Mouse (Mus musculus) right cerebral cortex, postnatal 14 days (tissue): ENCODE measurements around the gene Tas1r2.

Experiments
- DNase-seq: peaks from one replicate; pipeline ENCODE4 v3.0.0; 2022

Tas1r2 gene

GRCm38 (mm10) chr4:139653238-139653637 lies at the start of gene Tas1r2:
Gene Tas1r2, plus strand, starts transcription at chr4:139653538.
- no peak for DNase-seq

GRCm38 (mm10) chr4:139605216-139605615 lies 48.1 kb upstream of the Tas1r2 start:
- no peak for DNase-seq

- no peak for DNase-seq
Measured at GRCm38 (mm10) chr4:139606732-139607131, 46.6 kb upstream of the Tas1r2 start.

- DNase-seq, result no peak
Measured at GRCm38 (mm10) chr4:139608975-139609374, 44.4 kb upstream of the Tas1r2 start.

- DNase-seq, result no peak
Measured at GRCm38 (mm10) chr4:139610954-139611353, 42.4 kb upstream of the Tas1r2 start.

GRCm38 (mm10) chr4:139611542-139611953 lies 41.8 kb upstream of the Tas1r2 start:
- peak; percentile 81 for DNase-seq

- no peak for DNase-seq
Measured at GRCm38 (mm10) chr4:139614524-139615260, 38.6 kb upstream of the Tas1r2 start.

- DNase-seq, result no peak
Measured at GRCm38 (mm10) chr4:139616276-139617000, 36.9 kb upstream of the Tas1r2 start.

GRCm38 (mm10) chr4:139617001-139617364 lies 36.4 kb upstream of the Tas1r2 start:
- no peak for DNase-seq

GRCm38 (mm10) chr4:139619765-139620164 lies 33.6 kb upstream of the Tas1r2 start:
- no peak for DNase-seq

GRCm38 (mm10) chr4:139622373-139623282 lies 30.7 kb upstream of the Tas1r2 start, which contains the start of gene Aldh4a1:
Gene Aldh4a1, plus strand, starts transcription at chr4:139622866.
- peak; percentile 84 for DNase-seq

- no peak for DNase-seq
Measured at GRCm38 (mm10) chr4:139623434-139624115, 29.8 kb upstream of the Tas1r2 start.

- no peak for DNase-seq
Measured at GRCm38 (mm10) chr4:139624116-139624489, 29.2 kb upstream of the Tas1r2 start.

- no peak for DNase-seq
Measured at GRCm38 (mm10) chr4:139624706-139625105, 28.6 kb upstream of the Tas1r2 start.

GRCm38 (mm10) chr4:139627361-139627760 lies 26.0 kb upstream of the Tas1r2 start:
- no peak for DNase-seq

- no peak for DNase-seq
Measured at GRCm38 (mm10) chr4:139630171-139630570, 23.2 kb upstream of the Tas1r2 start.

- DNase-seq, result no peak
Measured at GRCm38 (mm10) chr4:139631141-139631540, 22.2 kb upstream of the Tas1r2 start.

GRCm38 (mm10) chr4:139631569-139632253 lies 21.6 kb upstream of the Tas1r2 start:
- no peak for DNase-seq

- no peak for DNase-seq
Measured at GRCm38 (mm10) chr4:139632254-139632580, 21.1 kb upstream of the Tas1r2 start.

- peak; percentile 84 for DNase-seq
Measured at GRCm38 (mm10) chr4:139636373-139636772, 17.0 kb upstream of the Tas1r2 start.

- no peak for DNase-seq
Measured at GRCm38 (mm10) chr4:139637847-139638246, 15.5 kb upstream of the Tas1r2 start.

- DNase-seq, result no peak
Measured at GRCm38 (mm10) chr4:139638356-139638755, 15.0 kb upstream of the Tas1r2 start.
